In the genomic region with DNA sequence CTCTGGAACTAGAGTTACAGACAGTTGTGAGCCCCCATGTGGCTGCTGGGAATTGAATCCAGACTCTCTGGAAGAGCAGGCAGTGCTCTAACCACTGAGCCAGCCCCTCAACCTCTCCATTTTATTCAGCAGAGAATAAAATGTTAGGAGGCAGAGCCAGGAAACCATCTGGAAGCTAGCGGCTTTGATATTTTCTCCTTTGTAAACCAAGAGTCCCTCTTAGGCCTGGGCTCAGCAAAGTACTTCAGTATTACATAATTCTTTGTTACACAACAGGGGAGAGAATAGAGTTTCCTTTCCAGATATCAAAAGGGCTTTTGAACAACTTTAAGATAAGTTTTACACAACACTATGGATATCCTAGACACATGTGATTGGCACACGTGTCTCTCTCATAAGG, we compare ENCODE assay signal across 26 mouse cellular contexts. TPM values are rescaled to one million over a fixed set of nuclear protein-coding genes. Genes with fewer than 3 reads are reported as not detected.
DNase-seq lines count a peak whose midpoint lies in the region; ATAC-seq and TF ChIP-seq lines count a peak whose summit lies in the region.
"Had no signal": no experiment of that assay in that cellular context is flagged by ENCODE, and none has a peak within 500 bp of the region (broad histone marks: within the 10 kb centered on the region; RNA-seq: fewer than 3 reads in every experiment).

No protein-coding gene starts in this region.

- no peaks in the 10 kb centered on the region for H3K36me3 ChIP-seq in liver, adult 2 months (ENCODE audit: control insufficient read depth, insufficient read depth, low read length)
- no peaks in the 10 kb centered on the region for H3K36me3 ChIP-seq in liver, embryonic 16.5 days (ENCODE audit: control insufficient read depth, insufficient read depth)
- H3K36me3 ChIP-seq: embryonic facial prominence, embryonic 10.5 days; forebrain, embryonic 15.5 days; hindbrain, embryonic 12.5 days; limb, embryonic 15.5 days; stomach, embryonic 15.5 days had no signal

- H3K4me3 ChIP-seq in liver, adult 2 months (ENCODE audit: insufficient read depth, low read depth, low read length), result no peak overlapping the region
- H3K4me3 ChIP-seq in liver, embryonic 16.5 days (ENCODE audit: low read depth, low read length), result no peak overlapping the region
- H3K4me3 ChIP-seq: embryonic facial prominence, embryonic 10.5 days; forebrain, embryonic 15.5 days; heart, adult 2 months; hindbrain, embryonic 12.5 days; limb, embryonic 15.5 days; stomach, embryonic 15.5 days had no signal

- no peak overlapping the region for H3K4me2 ChIP-seq in liver, embryonic 16.5 days (ENCODE audit: low read depth, low read length)
- H3K4me2 ChIP-seq: forebrain, embryonic 15.5 days; hindbrain, embryonic 12.5 days; limb, embryonic 15.5 days; midbrain, embryonic 11.5 days; stomach, embryonic 15.5 days had no signal

- DNase-seq in heart, adult 18-20 months, result peak; percentile 33 to 37
- DNase-seq in heart, postnatal 4 days, result no peak
- peak; percentile 83 for DNase-seq in liver, adult 2 months (ENCODE audit: extremely low read depth, low read depth, low spot score)
- no peak for DNase-seq in liver
- peak; percentile 19 for DNase-seq in lung, postnatal 14 days
- no peak for DNase-seq in spleen, adult 18-20 months
- DNase-seq in cerebellum, postnatal 4 days (ENCODE audit: low spot score in 2 of 2), result no peak
- DNase-seq: adrenal gland, postnatal 25 days; cerebellum, adult 9-10 months; gastrocnemius, postnatal 10 days; heart, adult 2 months; kidney, adult 8-10 months; kidney, postnatal 14 days; right cerebral cortex, adult 18-20 months; right cerebral cortex, postnatal 4 days; thymus, adult 18-20 months; thymus, postnatal 36 days had no signal

- no peak for ATAC-seq in liver, embryonic 16.5 days (ENCODE audit: low read depth)
- ATAC-seq: forebrain, embryonic 15.5 days had no signal

- H3K9ac ChIP-seq in liver, adult 2 months (ENCODE audit: low read depth, low read length), result no peak overlapping the region
- H3K9ac ChIP-seq in liver, embryonic 16.5 days (ENCODE audit: low read depth, low read length), result no peak overlapping the region
- H3K9ac ChIP-seq: forebrain, embryonic 15.5 days; hindbrain, embryonic 12.5 days; limb, embryonic 15.5 days; stomach, embryonic 15.5 days had no signal

- no peak for TF ChIP-seq CTCF in liver, adult 2 months (IDR thresholded peaks at IDR 0.05; ENCODE audit: low read depth, low read length)

- TF ChIP-seq POLR2A in liver, adult 2 months (IDR thresholded peaks at IDR 0.05; ENCODE audit: extremely low read depth, insufficient read depth, low read length), result no peak

- no peaks in the 10 kb centered on the region for H3K27me3 ChIP-seq in liver, adult 2 months (ENCODE audit: control insufficient read depth, insufficient read depth, low read length)
- no peaks in the 10 kb centered on the region for H3K27me3 ChIP-seq in liver, embryonic 16.5 days (ENCODE audit: control insufficient read depth, insufficient read depth, low read depth, low read length)
- H3K27me3 ChIP-seq: forebrain, embryonic 15.5 days; hindbrain, embryonic 12.5 days; limb, embryonic 15.5 days; stomach, embryonic 15.5 days had no signal

- peaks cover 18% of the 10 kb centered on the region for H3K4me1 ChIP-seq in liver, adult 2 months (ENCODE audit: control insufficient read depth, insufficient read depth, low read length)
- no peaks in the 10 kb centered on the region for H3K4me1 ChIP-seq in liver, embryonic 16.5 days (ENCODE audit: control insufficient read depth, low read depth, low read length)
- H3K4me1 ChIP-seq: forebrain, embryonic 15.5 days; hindbrain, embryonic 12.5 days; limb, embryonic 15.5 days; stomach, embryonic 15.5 days had no signal

- H3K79me2 ChIP-seq in liver, adult 2 months (ENCODE audit: control insufficient read depth, insufficient read depth, low read length), result no peaks in the 10 kb centered on the region

- 18% methylated on average over 2 of the region's 2 CpGs for WGBS in liver, adult 2 months
- WGBS in liver, embryonic 16.5 days (ENCODE audit: insufficient replicate concordance), result 50% methylated on average over 2 of the region's 2 CpGs

- H3K9me3 ChIP-seq in liver, embryonic 16.5 days (replicated peaks; ENCODE audit: control insufficient read depth, low read length), result no peaks in the 10 kb centered on the region; the same call in 1 of the 2 replicates
- H3K9me3 ChIP-seq: embryonic facial prominence, embryonic 10.5 days; forebrain, embryonic 15.5 days; limb, embryonic 15.5 days; stomach, embryonic 15.5 days had no signal

- peak overlapping the region; percentile 87 for H3K27ac ChIP-seq in liver, adult 2 months (replicated peaks; ENCODE audit: insufficient read depth, low read depth, low read length)
- peak overlapping the region; percentile 59 for H3K27ac ChIP-seq in liver, embryonic 16.5 days (ENCODE audit: low read length)
- H3K27ac ChIP-seq: embryonic facial prominence, embryonic 10.5 days; forebrain, embryonic 15.5 days; heart, adult 2 months; hindbrain, embryonic 12.5 days; limb, embryonic 15.5 days; stomach, embryonic 15.5 days had no signal

RNA-seq across cellular contexts. Expression of a gene that starts 15.0 kb away (rescaled TPM):
- 1 to 10 TPM; 7.2 to 7.4 TPM for total RNA-seq in heart, adult 18-20 months (2021)
- total RNA-seq in heart, postnatal 4 days (2021), result 10 to 100 TPM; 13.6 to 15.5 TPM
- 7.9 and 11.7 TPM in 2 replicates for total RNA-seq in liver, adult 2 months (2014; rRNA removed)
- 7.7 and 10.3 TPM in 2 replicates for polyA plus RNA-seq in liver, adult 2 months (2012; rRNA removed)
- 8.2 and 9.0 TPM in 2 replicates for polyA plus RNA-seq in liver, embryonic 16.5 days (2015; fragmentation: Nextera tagmentation; extraction: Ambion mirVana)
- total RNA-seq: common myeloid progenitor, adult 5-6 weeks; megakaryocyte progenitor cell, adult 5-6 weeks had no signal

Comparison
In these comparisons a context has a peak if more than half of its experiments do, and no peak if none do; other contexts are left out.
1. DNase-seq: peak in heart, adult 18-20 months (2 of 2), liver, adult 2 months (single experiment) and lung, postnatal 14 days (single experiment); none in heart, postnatal 4 days (single experiment), liver (single experiment), spleen, adult 18-20 months (0 of 2) and cerebellum, postnatal 4 days (0 of 2).